Mouse (Mus musculus) CH12.LX (cell line): Measurements from ENCODE around the gene Jun. TPM values are rescaled to one million over a fixed set of nuclear protein-coding genes. Genes with fewer than 3 reads are reported as not detected.

Experiments used
- DNase-seq: peaks from one replicate; pipeline ENCODE4 v3.0.0-alpha.2; 2013; ENCODE audit errors: extremely low read depth
- H3K27ac ChIP-seq: 2 replicates; pipeline ENCODE4 v1.5.1; 2012; ENCODE audit warnings: low read depth, mild to moderate bottlenecking, control low read depth, moderate library complexity; ENCODE audit not compliant: insufficient read depth
- H3K27me3 ChIP-seq: replicated peaks from 2 replicates; pipeline ENCODE3; 2012; ENCODE audit warnings: inconsistent platforms
- H3K36me3 ChIP-seq, 2 experiments: replicated peaks in 1 of 2; 2 replicates each; pipeline versions ENCODE3 to v1.6.1; 2012; ENCODE audit warnings: inconsistent platforms in 1 of 2, low read length in 1 of 2, mild to moderate bottlenecking in 1 of 2, mixed read lengths in 1 of 2, moderate library complexity in 1 of 2; ENCODE audit not compliant: control insufficient read depth in 1 of 2, insufficient read depth in 1 of 2
- H3K4me1 ChIP-seq, 2 experiments: 2 replicates each; pipeline ENCODE4 v1.6.1; 2012; ENCODE audit warnings: inconsistent platforms in 1 of 2, moderate library complexity in 1 of 2; ENCODE audit not compliant: insufficient read depth in 2 of 2, control insufficient read depth in 1 of 2
- H3K4me2 ChIP-seq: 2 replicates; pipeline ENCODE4 v1.6.1; 2012; ENCODE audit warnings: low read depth, mild to moderate bottlenecking, control low read depth; ENCODE audit not compliant: poor library complexity, insufficient read depth, severe bottlenecking
- H3K4me3 ChIP-seq, 3 experiments: fragments of 150-350 bp in 1 of 3; sonication (generic) in 1 of 3; replicated peaks in 1 of 3; 2 replicates each; pipeline versions ENCODE3 to v1.5.1; 2011 to 2012; ENCODE audit warnings: low read depth in 2 of 3, low read length in 2 of 3, mild to moderate bottlenecking in 2 of 3, moderate library complexity in 2 of 3, control low read depth in 1 of 3, improper control_type of control experiment in 1 of 3, inconsistent platforms in 1 of 3, mixed read lengths in 1 of 3; ENCODE audit not compliant: poor library complexity in 1 of 3
- H3K79me2 ChIP-seq: replicated peaks from 2 replicates; pipeline ENCODE4 v1.6.1; 2012; ENCODE audit warnings: mild to moderate bottlenecking, moderate library complexity; ENCODE audit not compliant: control insufficient read depth, poor library complexity, insufficient read depth, severe bottlenecking; ENCODE audit errors: extremely low read depth
- H3K9ac ChIP-seq: 2 replicates; pipeline ENCODE4 v1.6.1; 2012; ENCODE audit warnings: low read depth, mild to moderate bottlenecking, control low read depth, moderate library complexity; ENCODE audit not compliant: insufficient read depth
- H3K9me3 ChIP-seq: replicated peaks from 2 replicates; pipeline ENCODE3; 2012; ENCODE audit warnings: low read length, inconsistent platforms, mixed read lengths
- BHLHE40 ChIP-seq: IDR thresholded peaks from 2 replicates; pipeline ENCODE4 v1.6.1; 2011; ENCODE audit warnings: mild to moderate bottlenecking, low read depth, low read length, improper control_type of control experiment
- CTCF ChIP-seq, 2 experiments: IDR thresholded peaks in 1 of 2; conservative IDR thresholded peaks in 1 of 2; 2 replicates each; pipeline ENCODE4 v1.5.1; 2011 to 2012; ENCODE audit warnings: low read depth in 2 of 2, low read length in 2 of 2, improper control_type of control experiment in 1 of 2, inconsistent platforms in 1 of 2, mild to moderate bottlenecking in 1 of 2, moderate library complexity in 1 of 2
- E2F4 ChIP-seq: IDR thresholded peaks from 2 replicates; pipeline ENCODE4 v1.6.1; 2011; ENCODE audit warnings: low read depth, low read length, improper control_type of control experiment; ENCODE audit not compliant: insufficient replicate concordance
- EP300 ChIP-seq: IDR thresholded peaks from 2 replicates; pipeline ENCODE4 v1.6.1; 2011; ENCODE audit warnings: low read length, improper control_type of control experiment
- ETS1 ChIP-seq: conservative IDR thresholded peaks from 2 replicates; pipeline ENCODE4 v1.6.1; 2012; ENCODE audit warnings: low read depth, mild to moderate bottlenecking, inconsistent platforms, low read length, improper control_type of control experiment, moderate library complexity
- GABPA ChIP-seq: IDR thresholded peaks from 2 replicates; pipeline ENCODE4 v1.6.1; 2012; ENCODE audit warnings: low read depth, low read length, improper control_type of control experiment, inconsistent platforms; ENCODE audit not compliant: insufficient replicate concordance
- PAX5 ChIP-seq: IDR thresholded peaks from 2 replicates; pipeline ENCODE4 v1.6.1; 2012; ENCODE audit warnings: low read length, inconsistent platforms, mixed read lengths
- POLR2A ChIP-seq: IDR thresholded peaks from 2 replicates; pipeline ENCODE4 v1.6.1; 2011; ENCODE audit warnings: low read depth, mild to moderate bottlenecking, improper control_type of control experiment, low read length
- RAD21 ChIP-seq: IDR thresholded peaks from 2 replicates; pipeline ENCODE4 v1.6.1; 2011; ENCODE audit warnings: low read depth, mild to moderate bottlenecking, low read length, improper control_type of control experiment, moderate library complexity
- SIN3A ChIP-seq: IDR thresholded peaks from 2 replicates; pipeline ENCODE4 v1.6.1; 2012; ENCODE audit warnings: low read length, improper control_type of control experiment, inconsistent platforms
- SMC3 ChIP-seq: IDR thresholded peaks from 2 replicates; pipeline ENCODE4 v1.6.1; 2011; ENCODE audit warnings: low read depth, low read length, improper control_type of control experiment
- TBP ChIP-seq: conservative IDR thresholded peaks from 2 replicates; pipeline ENCODE4 v1.6.1; 2011; ENCODE audit warnings: low read depth, low read length, improper control_type of control experiment
- UBTF ChIP-seq: IDR thresholded peaks from 2 replicates; pipeline ENCODE4 v1.6.1; 2012; ENCODE audit warnings: low read depth, mild to moderate bottlenecking, inconsistent platforms, low read length, improper control_type of control experiment, moderate library complexity
- USF2 ChIP-seq: conservative IDR thresholded peaks from 2 replicates; pipeline ENCODE4 v1.6.1; 2011; ENCODE audit warnings: low read depth, low read length, improper control_type of control experiment
- ZKSCAN1 ChIP-seq: IDR thresholded peaks from 2 replicates; pipeline ENCODE4 v1.6.1; 2012; ENCODE audit warnings: low read depth, inconsistent platforms, low read length, improper control_type of control experiment, borderline replicate concordance
- ZMIZ1 ChIP-seq: IDR thresholded peaks from 2 replicates; pipeline ENCODE4 v1.6.1; 2012; ENCODE audit warnings: low read depth, mild to moderate bottlenecking, inconsistent platforms, low read length, improper control_type of control experiment
- ZNF384 ChIP-seq: IDR thresholded peaks from 2 replicates; pipeline ENCODE4 v1.6.1; 2012; ENCODE audit warnings: low read depth, low read length, improper control_type of control experiment, inconsistent platforms
- dilution Hi-C: fragments of 300-500 bp; cut with MboI; formaldehyde crosslinking; loops from 2 replicates; pipeline ENCODE4 v1.14.3; 2020; ENCODE audit warnings: low sequenced_read_pairs; ENCODE audit not compliant: extremely low pct_unique_long_range_greater_than_20kb, extremely low pct_ligation_motif_present
- in situ Hi-C: fragments of 300-500 bp; cut with MboI; formaldehyde crosslinking; loops from 3 replicates; pipeline ENCODE4 v1.14.3; 2019; ENCODE audit warnings: low sequenced_read_pairs, low pct_ligation_motif_present, low pct_unique_long_range_greater_than_20kb, mixed read lengths
- polyA plus RNA-seq: library from polyadenylated mRNA; unstranded; fragments of >175 nt; gene quantifications from 2 replicates; pipeline ENCODE4 v1.2.1, GENCODE M21; 2012; ENCODE audit warnings: low read depth; ENCODE audit not compliant: insufficient read length
- total RNA-seq, 2 experiments: library from RNA; depleted of rRNA; stranded (reverse); fragments of 300-350 nt in 1 of 2; fragments of >200 nt in 1 of 2; gene quantifications; 2 replicates each; pipeline ENCODE4 v1.2.3; 2012 to 2014

Jun gene
- total and polyA plus RNA-seq, 3 experiments, result 7.2 to 15.0 (median 10.4) TPM

DNA sequence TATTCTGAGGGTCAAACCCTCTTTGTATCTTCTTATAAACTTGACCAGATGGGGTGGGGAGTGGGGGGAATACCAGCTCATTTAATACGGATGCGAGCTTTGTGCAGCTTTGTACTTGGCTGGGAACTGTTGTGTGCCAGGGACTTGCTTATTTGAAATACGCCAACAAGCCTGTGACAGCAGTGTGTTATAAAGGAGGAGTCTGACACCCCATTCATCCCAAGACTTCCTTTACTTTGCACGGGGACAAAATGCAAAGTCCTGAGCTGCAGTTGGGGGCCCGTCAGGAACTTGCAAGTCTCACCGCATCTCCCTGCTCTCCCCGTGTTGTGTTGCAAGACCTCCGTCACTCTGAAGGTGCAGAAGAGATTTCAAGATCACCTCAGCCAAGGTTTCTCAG, 26.6 kb upstream of the Jun start:
- H3K36me3 ChIP-seq, result no peaks in the 10 kb centered on the region
- TF ChIP-seq E2F4 (no peak), EP300 (no peak), ZNF384 (no peak), CTCF (conservative IDR thresholded peaks at IDR 0.05 in 1 of 2, IDR thresholded peaks at IDR 0.05 in 1 of 2; ENCODE audit: low read depth in 2 of 2, low read length in 2 of 2) (no peak), ETS1 (no peak), BHLHE40 (no peak), ZMIZ1 (no peak), SIN3A (no peak), UBTF (no peak), TBP (no peak), PAX5 (no peak)
- H3K79me2 ChIP-seq, result no peaks in the 10 kb centered on the region
- no peak for DNase-seq
- in situ Hi-C loops, result no loop called here
- H3K9ac ChIP-seq, result no peak overlapping the region
- 0 out of 4 replicates have a peak, but pooled peaks cover 0 to 4% of the 10 kb centered on the region in 2 experiments for H3K4me1 ChIP-seq
- H3K9me3 ChIP-seq, result no peaks in the 10 kb centered on the region
- no peak overlapping the region for H3K4me2 ChIP-seq
- no peaks in the 10 kb centered on the region for H3K27me3 ChIP-seq
- no peak overlapping the region for H3K4me3 ChIP-seq
- H3K27ac ChIP-seq, result no peak overlapping the region
- dilution Hi-C loops, result no loop called here

- Histone ChIP-seq H3K27ac (no peak overlapping the region), H3K4me2 (no peak overlapping the region), H3K9me3 (no peaks in the 10 kb centered on the region), H3K9ac (no peak overlapping the region), H3K4me1 (peaks cover 0 to 11% of the 10 kb centered on the region in 2 experiments; a peak in 2 of 4 replicates), H3K79me2 (no peaks in the 10 kb centered on the region), H3K4me3 (no peak overlapping the region), H3K36me3 (no peaks in the 10 kb centered on the region), H3K27me3 (no peaks in the 10 kb centered on the region)
- TF ChIP-seq USF2 (no peak), UBTF (no peak), SMC3 (no peak), POLR2A (no peak), RAD21 (no peak), GABPA (no peak), ZKSCAN1 (no peak)
- in situ Hi-C loops (no loop called here), dilution Hi-C loops (no loop called here)
- no peak for DNase-seq
Observed at GRCm38 (mm10) chr4:95076279-95076678, 24.3 kb upstream of the Jun start.
